Mouse (Mus musculus): ENCODE results near the gene Etnppl. TPM values are rescaled to one million over a fixed set of nuclear protein-coding genes. Genes with fewer than 3 reads are reported as not detected.

Etnppl gene
- polyA plus RNA-seq, 1 experiment from 2014 or later = not detected

- 78% methylated on average over 9 of the region's 9 CpGs for WGBS
- H3K9ac ChIP-seq = no peak overlapping the region
- ATAC-seq (ENCODE audit: borderline replicate concordance, extremely low read depth, low FRiP score, low TSS enrichment) = no peak
- no peaks in the 10 kb centered on the region for H3K9me3 ChIP-seq
- no peak overlapping the region for H3K27ac ChIP-seq
- no peaks in the 10 kb centered on the region for H3K4me1 ChIP-seq
- no peaks in the 10 kb centered on the region for H3K36me3 ChIP-seq
- no peaks in the 10 kb centered on the region for H3K27me3 ChIP-seq
- H3K4me3 ChIP-seq = no peak overlapping the region
- no peak overlapping the region for H3K4me2 ChIP-seq
Observed at GRCm38 (mm10) chr3:130682183-130682582, 64.9 kb downstream of the Etnppl start.

GRCm38 (mm10) chr3:130683836-130684235, 66.6 kb downstream of the Etnppl start:
- H3K36me3 ChIP-seq = no peaks in the 10 kb centered on the region
- no peak overlapping the region for H3K4me2 ChIP-seq
- 75% methylated on average over 8 of the region's 8 CpGs for WGBS
- H3K27ac ChIP-seq = no peak overlapping the region
- H3K4me3 ChIP-seq = no peak overlapping the region
- no peaks in the 10 kb centered on the region for H3K27me3 ChIP-seq
- H3K9ac ChIP-seq = no peak overlapping the region
- no peaks in the 10 kb centered on the region for H3K9me3 ChIP-seq
- no peak for ATAC-seq (ENCODE audit: borderline replicate concordance, extremely low read depth, low FRiP score, low TSS enrichment)
- no peaks in the 10 kb centered on the region for H3K4me1 ChIP-seq

GRCm38 (mm10) chr3:130684276-130685013, 67.2 kb downstream of the Etnppl start:
- Histone ChIP-seq H3K4me2 (no peak overlapping the region), H3K4me1 (no peaks in the 10 kb centered on the region), H3K9ac (no peak overlapping the region), H3K27ac (no peak overlapping the region), H3K36me3 (no peaks in the 10 kb centered on the region), H3K27me3 (no peaks in the 10 kb centered on the region), H3K9me3 (no peaks in the 10 kb centered on the region), H3K4me3 (no peak overlapping the region)
- ATAC-seq (ENCODE audit: borderline replicate concordance, extremely low read depth, low FRiP score, low TSS enrichment) = no peak
- 88% methylated on average over 9 of the region's 9 CpGs for WGBS

GRCm38 (mm10) chr3:130685014-130685366, 67.7 kb downstream of the Etnppl start:
- Histone ChIP-seq H3K4me3 (no peak overlapping the region), H3K36me3 (no peaks in the 10 kb centered on the region), H3K27ac (no peak overlapping the region), H3K27me3 (no peaks in the 10 kb centered on the region), H3K9ac (no peak overlapping the region), H3K4me2 (no peak overlapping the region), H3K4me1 (no peaks in the 10 kb centered on the region), H3K9me3 (no peaks in the 10 kb centered on the region)
- ATAC-seq (ENCODE audit: borderline replicate concordance, extremely low read depth, low FRiP score, low TSS enrichment) = peak; percentile 34; the same call in 1 of the 2 replicates
- WGBS = 69% methylated on average over 8 of the region's 8 CpGs

GRCm38 (mm10) chr3:130687051-130687450, 69.8 kb downstream of the Etnppl start:
- 91% methylated on average over 1 of the region's 1 CpGs for WGBS
- Histone ChIP-seq H3K4me2 (no peak overlapping the region), H3K27me3 (no peaks in the 10 kb centered on the region), H3K9ac (no peak overlapping the region), H3K4me1 (peaks cover 10% of the 10 kb centered on the region; the same call in 1 of the 2 replicates), H3K9me3 (no peaks in the 10 kb centered on the region), H3K27ac (no peak overlapping the region), H3K4me3 (no peak overlapping the region), H3K36me3 (no peaks in the 10 kb centered on the region)
- no peak for ATAC-seq (ENCODE audit: borderline replicate concordance, extremely low read depth, low FRiP score, low TSS enrichment)

Other genes with a start within 250 kb of the Etnppl start
- 393 and 404 TPM in 2 replicates for gene Ostc, start 92.0 kb downstream of the Etnppl start, polyA plus RNA-seq (2015; fragmentation: Nextera tagmentation; extraction: Ambion mirVana)
- 833 and 930 TPM in 2 replicates for gene Rpl34, start 113.0 kb downstream of the Etnppl start, polyA plus RNA-seq (2015; fragmentation: Nextera tagmentation; extraction: Ambion mirVana)

All from lung, embryonic 15.5 days (tissue).